Mouse (Mus musculus) c-Kit-positive CD71-negative TER-119-negative erythroid progenitor cells, embryonic 14.5 days (primary cell): Measurements from ENCODE around the gene Ddc.

Experiments used
- DNase-seq: peaks from one replicate; pipeline ENCODE4 v3.0.0-alpha.2; 2013; ENCODE audit warnings: low read depth

Ddc gene

DNA sequence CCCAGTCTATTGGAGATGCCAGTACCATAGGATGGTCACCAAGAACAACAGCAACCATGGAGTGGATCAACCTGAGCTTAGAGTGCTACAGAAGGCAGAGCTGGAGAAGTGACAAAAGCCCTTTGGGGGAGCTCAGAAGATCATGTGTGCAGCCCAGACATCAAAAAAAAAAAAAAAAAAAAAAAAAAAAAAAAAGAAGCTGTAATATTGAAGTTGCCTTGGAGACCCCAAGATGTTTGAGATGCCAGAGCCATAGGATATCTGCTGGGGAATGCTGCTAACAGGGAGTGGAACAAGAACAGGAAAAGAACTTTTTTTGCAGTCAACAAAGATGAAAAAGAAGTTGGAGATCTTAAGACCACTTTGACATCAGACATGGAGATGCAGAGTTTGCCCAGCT is 7.6 kb upstream of the Ddc start:
- no peak for DNase-seq

DNA sequence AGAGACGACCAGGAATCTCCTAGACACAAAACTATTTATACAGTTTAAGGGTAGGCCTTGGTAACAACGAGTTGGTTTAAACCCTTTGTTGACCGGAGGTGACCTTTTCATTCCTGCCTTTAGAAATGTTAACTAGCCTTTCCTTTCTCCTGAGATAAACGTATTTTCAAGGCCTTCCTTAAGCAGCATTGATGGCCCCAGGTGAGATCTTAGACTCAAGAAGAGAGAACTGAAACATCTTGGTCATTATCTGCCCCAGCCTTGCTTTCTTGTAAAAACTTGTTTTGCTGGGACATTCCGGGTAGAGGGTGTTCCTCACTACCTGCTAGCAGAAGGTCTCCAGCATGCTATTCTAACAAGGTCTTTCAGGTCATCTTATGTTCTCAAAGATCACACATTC is 7.1 kb upstream of the Ddc start:
- no peak for DNase-seq

DNA sequence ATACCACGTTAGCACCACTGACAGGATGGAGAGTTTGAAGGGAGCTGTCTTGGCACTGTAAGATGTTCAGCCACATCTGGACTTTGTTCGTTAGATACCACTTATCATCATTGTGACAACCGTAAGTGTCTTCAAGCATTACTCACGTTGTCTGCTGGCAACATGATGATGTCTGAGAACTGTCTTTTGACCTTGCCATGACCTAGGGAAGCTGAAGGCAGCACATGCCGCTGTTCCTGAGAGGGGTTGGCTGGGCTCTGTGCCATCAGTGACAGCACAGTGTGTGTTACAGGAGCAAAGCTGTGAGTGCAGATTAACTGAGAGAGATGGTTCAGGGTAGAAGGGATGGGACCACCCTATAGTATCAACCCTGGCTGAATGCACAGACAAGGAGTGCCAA is 3.6 kb upstream of the Ddc start:
- no peak for DNase-seq

DNA sequence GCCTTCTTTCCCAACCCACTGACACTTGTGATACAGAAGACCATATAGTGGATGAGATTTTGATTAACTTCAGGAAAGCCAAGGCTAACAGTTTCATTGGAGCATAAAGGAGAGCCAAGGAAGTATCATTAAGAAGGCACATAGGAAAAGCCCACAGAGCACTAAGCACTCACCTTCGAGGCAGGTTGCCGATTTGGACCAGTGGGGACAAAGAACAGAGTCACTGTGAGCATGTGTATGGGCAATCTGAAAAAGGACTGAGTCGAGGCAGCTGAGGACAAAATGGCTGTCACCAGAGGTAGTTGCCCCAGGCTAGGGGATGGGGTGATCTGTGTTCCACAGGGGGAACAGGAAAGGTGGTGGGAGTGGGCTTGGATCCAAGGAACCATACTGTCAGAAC is 552 bp upstream of the Ddc start:
- no peak for DNase-seq

DNA sequence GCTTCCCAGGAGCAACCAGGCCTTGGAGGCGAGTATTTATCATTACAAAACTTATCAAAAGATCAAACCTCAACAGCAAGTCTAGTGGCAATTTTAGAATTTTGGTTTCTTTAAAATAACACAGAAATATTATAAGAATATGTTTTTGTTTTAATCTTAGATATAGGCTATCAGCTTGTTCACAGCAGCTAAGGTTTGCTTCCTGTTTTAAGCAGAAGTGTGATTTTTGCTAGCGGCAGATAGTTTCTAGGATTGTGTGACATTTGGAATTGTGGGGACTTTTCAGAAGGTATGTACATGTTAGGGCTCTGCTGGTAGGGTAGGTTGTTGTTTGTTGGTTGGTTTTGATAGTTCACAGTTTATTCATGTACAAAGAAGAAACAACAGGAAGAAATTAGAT is 2.5 kb downstream of the Ddc start:
- no peak for DNase-seq

DNA sequence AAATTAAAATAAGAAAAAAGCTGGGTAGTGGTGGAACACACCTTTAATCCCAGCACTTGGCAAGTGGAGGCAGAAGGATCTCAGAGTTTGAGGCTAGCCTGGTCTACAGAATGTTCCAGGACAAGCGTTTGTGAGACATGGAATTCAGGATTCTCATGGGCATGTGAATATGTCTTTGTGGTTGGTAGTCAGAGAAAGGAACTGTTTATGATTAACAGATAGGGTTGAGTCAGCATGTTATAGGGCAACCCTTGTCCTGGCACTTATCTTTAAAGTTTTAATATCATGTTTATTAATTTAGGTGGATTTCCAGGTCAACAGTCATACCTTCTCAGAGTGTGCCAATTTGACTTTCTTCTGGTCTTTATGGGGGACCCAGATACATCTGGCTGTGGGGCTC is 4.2 kb downstream of the Ddc start:
- no peak for DNase-seq

DNA sequence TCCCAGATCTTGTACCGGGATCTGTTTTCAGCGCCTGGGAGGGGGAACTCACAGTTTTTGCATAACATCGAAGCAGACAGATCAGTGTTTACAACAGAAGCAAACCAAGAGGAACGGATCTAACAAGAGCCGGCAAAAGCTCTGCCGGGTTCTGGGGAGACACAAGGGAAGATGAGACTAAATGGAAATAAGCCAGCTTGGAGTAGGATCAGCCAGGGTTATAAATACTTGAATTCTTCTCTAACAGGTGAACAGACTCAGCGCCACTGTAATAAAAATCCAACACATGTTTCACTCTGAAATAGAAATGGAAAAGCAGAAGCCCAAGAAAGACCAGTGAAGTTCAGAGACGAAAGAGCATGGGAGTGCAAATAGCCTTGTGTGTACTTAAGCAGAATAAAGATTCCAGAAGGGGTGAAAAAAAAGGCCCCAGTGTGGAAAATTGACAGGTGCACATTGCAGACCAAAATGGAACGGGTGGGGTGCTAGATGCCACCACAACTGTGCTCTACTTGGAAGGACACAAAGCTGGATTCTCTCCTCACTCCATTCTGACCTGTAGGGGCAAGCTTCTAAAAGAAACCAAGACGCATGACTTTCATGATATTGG is 4.8 kb downstream of the Ddc start:
- no peak for DNase-seq

DNA sequence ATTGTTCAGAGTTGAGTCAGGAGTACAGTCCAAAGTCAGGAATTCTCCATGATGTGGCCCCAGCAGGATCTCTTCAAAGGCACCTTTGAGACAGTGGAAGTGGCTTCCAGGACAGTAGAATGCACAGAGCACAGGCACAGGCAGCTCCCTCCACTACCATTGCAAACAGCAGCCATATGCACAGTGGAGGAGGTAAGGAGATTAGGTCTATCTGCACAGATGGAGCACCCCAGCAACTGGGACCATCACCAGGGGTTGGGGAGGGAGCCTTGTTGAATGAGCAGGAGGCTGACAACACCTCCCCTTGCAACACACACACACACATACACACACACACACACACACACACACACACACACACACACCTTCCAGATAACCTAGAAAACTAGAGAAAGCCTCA is 6.1 kb downstream of the Ddc start:
- DNase-seq = no peak

DNA sequence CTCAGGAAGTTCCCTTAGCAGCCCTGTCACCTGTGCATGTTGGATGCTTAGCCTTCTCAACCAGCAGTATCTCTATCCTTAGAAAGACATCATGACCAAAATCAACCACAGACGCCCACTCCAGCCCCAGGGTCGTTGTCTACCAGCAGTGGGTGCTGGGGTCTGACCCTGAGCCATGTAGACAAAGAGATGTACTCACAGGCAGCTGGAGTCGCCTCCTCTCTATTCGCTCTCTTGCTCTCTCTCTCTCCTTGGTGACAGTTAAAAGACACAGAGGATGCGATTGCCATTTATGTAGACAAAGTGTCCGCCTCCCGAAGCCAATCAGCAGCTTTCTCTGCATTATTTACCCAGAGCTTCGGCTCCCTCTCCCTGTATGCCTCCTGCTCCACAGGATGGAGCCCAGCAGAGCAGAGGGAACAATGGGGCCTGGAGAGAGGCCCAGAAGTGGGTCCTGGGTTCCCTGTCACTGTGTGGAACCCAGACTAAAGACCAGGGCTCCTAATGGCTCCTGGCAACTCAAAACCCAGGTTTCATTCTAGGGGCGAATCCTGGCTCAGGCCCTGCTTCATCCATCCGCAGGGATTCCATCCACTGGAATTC is 7.7 kb downstream of the Ddc start:
- no peak for DNase-seq

DNA sequence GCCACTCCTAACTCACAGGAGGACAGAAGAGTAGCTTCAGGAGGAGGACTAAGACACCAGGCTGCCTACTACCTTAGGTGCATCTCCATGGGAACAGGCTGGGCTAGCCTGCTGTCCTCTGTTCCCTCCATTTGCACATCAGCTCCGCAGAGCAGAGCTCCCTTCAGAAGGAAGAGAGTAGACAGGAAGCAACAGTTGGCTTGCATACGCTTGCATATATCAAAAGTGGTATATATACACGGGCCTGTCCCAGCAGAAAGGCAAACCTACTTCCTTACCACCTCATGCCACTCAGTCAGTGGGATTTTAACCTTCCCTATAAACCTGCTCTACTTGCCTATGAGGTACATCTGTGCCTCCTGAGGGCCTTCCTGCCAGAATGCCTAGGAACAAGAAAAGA is 9.2 kb downstream of the Ddc start:
- DNase-seq = no peak

DNA sequence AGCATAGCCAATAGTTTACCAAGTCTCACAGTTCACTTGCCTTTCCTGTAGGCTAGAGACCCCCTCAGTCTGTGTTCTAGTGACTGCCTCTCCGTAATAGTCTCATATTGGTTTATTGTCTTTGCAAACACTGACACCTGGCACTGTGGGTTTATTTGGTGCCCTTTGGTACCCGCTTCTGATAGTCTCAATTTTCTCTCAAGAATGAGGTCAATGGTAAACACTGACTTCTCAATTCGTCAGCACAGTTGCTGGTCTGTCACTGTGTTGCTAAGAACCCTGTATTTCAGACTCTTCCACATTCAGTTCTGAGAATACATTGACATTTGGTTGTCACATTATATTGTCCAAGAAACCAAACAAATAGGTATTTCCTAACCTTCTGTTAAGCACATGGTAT is 9.9 kb downstream of the Ddc start:
- DNase-seq = no peak

DNA sequence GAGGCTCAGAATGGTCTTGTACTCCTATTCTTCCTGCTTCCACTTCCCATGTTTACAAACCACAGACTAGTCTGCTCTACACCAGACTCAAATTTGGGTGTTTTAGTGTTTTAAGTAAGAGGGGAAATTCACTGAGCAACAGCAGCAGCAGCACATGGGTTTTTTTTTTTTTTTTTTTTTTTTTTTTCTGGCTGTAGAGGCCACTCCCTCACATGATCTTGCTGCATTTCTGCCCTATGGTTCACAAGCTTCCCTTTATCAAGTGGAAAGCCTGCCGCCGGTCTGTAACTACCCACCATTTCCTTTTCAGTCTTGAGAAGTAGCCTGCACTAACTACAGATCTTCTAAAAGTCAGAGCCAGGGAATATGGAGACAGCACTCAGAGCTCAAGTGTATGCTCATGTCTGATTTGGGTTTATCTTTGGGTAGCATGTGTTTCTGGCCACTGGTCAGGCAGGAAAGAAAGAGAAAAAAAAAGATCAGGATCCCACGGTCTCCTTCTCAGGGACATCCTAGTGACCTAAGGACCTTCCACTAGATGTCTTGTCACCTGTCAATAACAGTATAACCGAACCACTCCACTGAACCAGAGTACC is 11.4 kb downstream of the Ddc start:
- no peak for DNase-seq

DNA sequence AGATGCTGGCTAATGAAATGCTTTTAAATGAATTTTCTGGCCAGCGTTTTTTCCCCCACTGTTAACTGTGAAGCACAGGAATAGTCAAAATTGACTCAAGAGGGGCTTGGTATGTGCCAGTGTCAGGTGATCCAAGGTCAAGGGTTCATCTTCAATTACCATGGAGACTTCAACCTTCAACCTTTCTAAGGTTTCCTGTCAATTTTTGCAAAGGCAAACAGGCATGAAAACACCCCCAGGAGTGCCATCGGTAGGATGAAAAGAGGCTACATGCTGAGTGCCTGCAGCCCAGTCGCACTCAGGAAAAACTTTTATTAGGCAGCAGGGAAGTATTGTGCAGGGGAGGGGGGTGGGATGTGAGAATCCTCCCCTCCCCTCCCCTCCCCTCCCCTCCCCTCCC is 12.0 kb downstream of the Ddc start:
- DNase-seq = no peak

DNA sequence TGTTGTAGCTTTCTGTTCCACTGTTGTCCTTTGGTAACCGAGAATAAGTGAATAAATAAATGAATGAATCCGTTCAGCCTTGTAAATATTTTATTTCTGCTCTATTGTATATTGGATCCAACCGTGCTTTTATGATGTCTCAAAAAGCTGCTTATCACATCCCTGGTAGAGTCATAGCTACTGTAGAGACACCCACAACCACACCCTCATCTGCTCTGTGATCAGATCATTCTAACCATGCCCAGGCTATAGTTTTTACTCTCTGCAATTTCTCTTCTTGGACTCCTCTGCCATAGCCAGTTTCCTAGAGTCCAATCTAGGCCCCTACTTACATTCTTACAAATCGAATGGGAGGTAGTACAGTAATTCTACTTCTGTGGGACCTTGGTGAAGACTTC is 12.7 kb downstream of the Ddc start:
- DNase-seq = no peak

DNA sequence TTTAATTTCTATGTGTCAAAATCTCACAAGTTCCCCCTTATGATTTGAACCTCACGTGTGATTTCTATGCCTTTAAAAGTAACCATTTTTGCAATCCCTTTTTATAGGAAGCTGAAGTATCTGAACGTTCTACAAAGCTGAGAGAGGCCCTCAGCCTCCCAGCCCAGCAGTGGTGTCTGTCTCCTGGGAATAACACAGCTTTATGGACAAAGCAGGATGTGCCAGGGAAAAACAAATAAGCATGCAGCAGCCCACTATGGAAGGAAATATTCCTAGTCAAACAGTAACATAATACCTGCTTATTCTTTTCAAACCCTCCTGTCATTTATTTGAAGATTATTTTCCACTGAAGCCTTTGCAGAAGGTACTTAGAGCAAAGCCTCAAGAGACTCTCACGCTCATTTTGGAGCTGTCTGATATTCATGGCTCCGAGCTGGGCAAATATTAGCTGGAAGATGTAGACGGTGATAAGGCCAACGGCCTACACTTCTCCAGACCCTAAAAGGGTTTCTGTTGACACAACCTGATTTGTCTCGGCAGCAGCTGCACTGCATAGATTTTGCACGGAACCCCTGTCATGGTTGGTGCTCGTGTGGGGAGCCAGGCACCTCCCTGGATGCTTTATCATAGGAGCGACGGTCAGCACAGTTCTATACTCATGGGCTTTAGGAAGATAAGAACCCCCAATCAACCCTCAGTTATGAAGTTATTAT is 13.3 kb downstream of the Ddc start:
- DNase-seq = no peak

DNA sequence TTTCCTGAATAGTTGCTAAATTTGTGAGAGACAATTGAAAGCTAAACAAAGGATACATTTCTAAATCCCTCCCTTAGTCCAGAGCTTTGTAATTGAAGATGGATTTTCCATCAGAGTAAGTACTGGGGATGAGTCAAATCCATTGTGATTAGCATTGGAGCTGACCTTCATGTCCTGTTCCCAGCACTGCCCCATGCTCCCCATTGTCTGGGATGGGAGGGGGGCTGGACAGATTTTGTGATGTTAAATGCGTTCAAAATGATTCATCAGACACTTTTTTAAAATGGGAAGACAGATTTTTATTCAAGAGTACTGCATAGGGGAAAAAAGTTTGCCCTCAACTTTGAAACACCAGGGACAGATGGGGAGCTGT is 16.2 kb downstream of the Ddc start:
- no peak for DNase-seq

DNA sequence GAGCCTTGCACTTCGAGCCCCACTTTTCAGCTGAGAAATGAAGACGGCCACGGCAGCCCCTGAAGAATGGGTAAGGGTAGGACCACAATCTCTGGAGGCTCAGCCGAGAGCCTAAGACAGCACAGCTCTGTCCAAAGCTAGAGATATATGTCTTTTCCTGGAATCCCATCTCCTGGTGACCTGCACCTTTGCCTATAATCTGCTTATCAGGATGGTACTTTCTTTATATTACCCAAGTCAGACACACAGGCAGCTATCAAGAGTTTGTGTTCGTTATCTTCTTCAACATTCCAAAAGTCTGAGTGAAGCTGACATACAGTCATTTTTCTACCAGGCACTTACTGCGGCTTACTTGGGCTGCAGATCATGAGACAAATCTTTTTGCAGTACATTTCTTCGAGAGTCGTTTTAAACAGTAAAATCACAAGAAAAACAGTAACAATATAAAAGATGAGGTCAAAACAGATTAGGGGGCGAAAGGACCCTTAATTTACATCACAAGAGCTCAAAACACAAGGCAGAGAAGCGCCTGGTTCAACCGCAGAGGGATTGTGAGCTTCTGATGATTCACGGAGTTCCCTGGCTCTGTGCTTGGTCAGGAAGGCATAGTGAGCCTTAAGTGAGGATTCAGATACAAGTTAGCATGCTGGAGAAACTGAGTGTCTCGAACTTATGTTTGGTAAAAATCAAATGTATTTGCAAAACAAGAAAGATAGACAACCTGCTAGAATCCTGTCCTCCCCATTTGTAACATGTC is 16.7 kb downstream of the Ddc start:
- no peak for DNase-seq

DNA sequence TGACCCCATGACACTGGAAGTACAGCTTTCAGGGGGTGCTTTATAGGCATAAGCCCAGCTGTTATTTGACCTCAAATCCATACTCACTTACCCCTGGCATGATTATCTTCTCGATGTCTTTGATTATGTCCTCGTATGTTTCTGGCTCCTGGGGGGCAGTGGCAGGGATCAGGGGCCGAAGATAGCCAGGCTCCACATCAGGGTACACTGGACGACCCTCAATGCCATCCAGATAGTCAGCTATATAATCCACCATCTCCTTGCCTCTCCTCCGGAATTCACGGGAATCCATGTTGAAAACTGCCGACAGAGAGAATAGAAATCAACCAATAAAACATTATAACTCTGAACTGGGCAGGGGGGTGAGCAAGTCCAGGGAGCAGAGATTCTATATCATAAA is 17.6 kb downstream of the Ddc start:
- DNase-seq = no peak

DNA sequence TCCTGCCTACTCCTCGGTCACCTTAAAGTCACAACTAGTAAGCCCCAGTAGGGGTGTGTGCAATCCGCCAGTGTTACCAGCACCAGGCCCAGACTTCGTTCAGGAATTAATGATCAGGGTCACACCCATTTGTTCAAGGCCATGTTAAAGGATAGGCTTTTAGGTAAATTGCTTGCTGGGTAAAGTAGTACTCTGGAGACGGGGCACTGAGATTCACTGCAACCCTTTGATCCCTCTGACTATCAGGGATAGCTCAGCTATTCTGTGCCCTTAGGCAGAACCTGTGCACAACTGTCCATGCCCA is 18.3 kb downstream of the Ddc start:
- DNase-seq = no peak

DNA sequence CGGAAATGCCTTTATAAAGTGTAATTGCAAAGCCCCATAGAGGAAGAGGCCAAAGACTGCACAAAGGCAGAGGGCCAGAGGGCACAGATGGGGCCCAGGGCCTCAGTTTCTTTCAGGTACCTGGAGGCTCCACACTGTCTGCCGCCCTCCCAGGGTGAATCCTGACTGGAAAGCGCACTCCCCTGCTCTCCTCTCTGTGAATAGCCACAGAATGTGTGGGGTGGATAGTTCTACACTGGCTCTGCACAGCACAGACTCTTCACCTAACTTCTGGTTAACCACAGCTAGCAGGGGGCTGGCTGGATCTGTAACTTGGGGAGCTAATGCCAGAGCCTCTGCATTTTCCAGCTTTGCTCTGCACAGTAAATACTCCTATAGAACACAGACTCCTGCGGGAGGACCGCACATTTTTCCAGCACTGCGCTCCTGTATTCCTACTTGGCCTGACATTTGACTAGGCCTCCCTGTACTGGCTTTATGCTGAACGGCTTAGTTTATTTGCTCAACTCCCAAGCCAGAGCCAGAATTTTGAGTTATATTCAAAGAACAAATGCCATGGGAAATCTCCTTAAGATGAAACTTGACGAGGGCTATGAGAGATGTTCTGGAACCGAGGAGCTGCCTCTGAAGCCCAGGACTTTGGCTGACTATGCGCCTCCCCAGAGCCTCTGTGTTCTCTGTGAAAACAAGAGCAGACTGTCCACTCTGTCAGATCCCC is 18.8 kb downstream of the Ddc start:
- DNase-seq = no peak

DNA sequence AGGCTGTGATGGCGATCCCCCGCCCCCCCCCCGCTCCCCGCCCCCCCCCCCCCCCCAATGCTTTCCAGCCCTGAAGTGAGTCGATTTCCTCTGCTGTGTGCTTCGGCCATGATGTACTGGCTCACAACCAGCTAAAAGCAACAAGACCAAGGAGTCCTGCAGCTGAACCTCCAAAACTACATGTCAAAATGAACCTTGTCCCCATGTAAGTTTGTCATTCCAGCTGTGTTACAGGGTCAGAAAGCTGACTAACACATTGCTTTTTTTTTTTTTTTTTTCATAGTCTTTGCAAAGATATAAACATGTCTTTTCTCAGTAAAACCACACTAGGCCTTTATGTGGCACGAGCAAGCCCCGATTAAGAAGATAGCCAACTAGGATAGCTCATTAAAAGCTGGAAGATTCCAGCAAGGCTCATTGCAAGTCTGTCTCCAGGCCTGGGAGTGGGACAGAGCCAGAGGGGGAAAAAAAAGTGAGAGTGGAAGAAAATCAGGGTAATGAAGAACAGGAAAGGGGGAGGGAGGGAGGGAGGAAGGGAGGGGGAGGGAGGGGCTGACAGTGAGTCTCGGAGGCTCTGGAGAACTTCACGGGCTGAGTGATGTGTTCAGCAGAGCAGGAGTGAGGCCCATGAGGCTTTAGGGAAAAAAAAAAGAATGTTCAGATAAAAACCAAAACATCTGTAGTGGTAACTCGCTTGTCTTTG is 19.5 kb downstream of the Ddc start:
- no peak for DNase-seq

DNA sequence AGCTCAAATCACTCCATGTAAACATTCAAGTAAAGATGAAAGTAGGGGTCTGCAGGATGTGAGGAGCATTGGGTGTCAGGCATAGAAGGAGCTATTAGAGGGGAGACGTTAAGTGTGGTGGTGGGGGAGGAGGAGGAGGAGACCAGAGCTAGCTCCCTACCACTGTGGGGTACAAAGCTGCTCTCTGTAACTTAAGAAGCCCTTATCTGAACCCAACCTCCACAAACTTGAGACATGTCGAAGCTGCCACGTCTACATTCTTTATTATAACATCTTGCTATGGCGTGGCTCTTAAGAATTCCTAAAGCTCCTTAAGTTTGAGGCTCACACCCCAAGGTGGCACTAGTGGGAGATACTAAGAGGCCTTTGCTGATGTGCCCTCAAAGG is 20.1 kb downstream of the Ddc start:
- DNase-seq = no peak
